Mouse (Mus musculus) liver, postnatal 0 days (tissue): ENCODE data around the gene Mlip.

ENCODE experiments used
- CTCF ChIP-seq: sonication (generic); IDR thresholded peaks from 2 replicates; pipeline ENCODE4 v1.5.1; 2016; ENCODE audit warnings: antibody characterized with exemption, low read depth
- EP300 ChIP-seq: IDR thresholded peaks from 2 replicates; pipeline ENCODE4 v1.6.1; 2016; ENCODE audit warnings: antibody characterized with exemption, low read depth, mild to moderate bottlenecking

DNA sequence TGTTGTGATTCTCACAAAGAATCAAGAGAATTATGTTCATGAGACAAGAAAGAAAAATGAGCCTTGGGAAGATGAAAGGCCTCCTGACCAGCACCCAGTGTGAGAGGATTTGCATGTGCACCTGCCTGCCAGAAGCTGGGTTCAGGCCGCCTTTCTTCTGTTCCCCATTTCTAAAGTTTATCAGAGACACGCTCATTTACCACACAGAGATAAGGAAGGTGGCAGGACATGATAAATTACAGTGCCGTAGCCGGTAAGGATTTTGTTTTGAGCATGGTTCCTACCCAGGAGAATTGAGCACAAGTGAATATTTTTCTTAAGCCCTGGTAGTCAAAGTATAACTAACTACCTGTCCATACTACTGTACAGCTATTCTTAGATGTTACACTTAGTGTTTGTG is 93.7 kb downstream of the Mlip start:
- no peak for TF ChIP-seq EP300
- TF ChIP-seq CTCF, result no peak
